Mouse (Mus musculus) midbrain, postnatal 0 days (tissue): ENCODE data around the gene Cryba2. TPM values are rescaled to one million over a fixed set of nuclear protein-coding genes. Genes with fewer than 3 reads are reported as not detected.

Source experiments
- ATAC-seq: fragments of 200-750 bp; cut with Nextera tagmentation; 2 replicates; pipeline ENCODE4 v1.8.0; 2017; ENCODE audit warnings: moderate number of reproducible peaks, mild to moderate bottlenecking, moderate TSS enrichment, moderate library complexity; ENCODE audit not compliant: low FRiP score
- DNase-seq: peaks from one replicate; pipeline ENCODE4 v3.0.0-alpha.2; 2015; ENCODE audit warnings: low spot score
- H3K27ac ChIP-seq: fragments of 300-500 bp; sonication (generic); 2 replicates; pipeline ENCODE4 v1.5.1; 2014; ENCODE audit warnings: low read depth, mild to moderate bottlenecking, low read length, mixed read lengths
- H3K27me3 ChIP-seq: fragments of 300-500 bp; sonication (generic); 2 replicates; pipeline ENCODE4 v1.6.1; 2014; ENCODE audit warnings: low read length, control low read depth, mixed read lengths; ENCODE audit not compliant: insufficient read depth
- H3K36me3 ChIP-seq: fragments of 300-500 bp; sonication (generic); 2 replicates; pipeline ENCODE4 v1.6.1; 2014; ENCODE audit warnings: low read length, control low read depth, mixed read lengths; ENCODE audit not compliant: insufficient read depth
- H3K4me1 ChIP-seq: fragments of 300-500 bp; sonication (generic); 2 replicates; pipeline ENCODE4 v1.6.1; 2014; ENCODE audit warnings: mild to moderate bottlenecking, control low read depth, antibody characterized with exemption, low read length, mixed read lengths; ENCODE audit not compliant: insufficient read depth
- H3K4me2 ChIP-seq: fragments of 300-500 bp; sonication (generic); 2 replicates; pipeline ENCODE4 v1.6.1; 2014; ENCODE audit warnings: low read depth, mild to moderate bottlenecking, low read length, mixed read lengths; ENCODE audit not compliant: poor library complexity, severe bottlenecking
- H3K4me3 ChIP-seq: fragments of 300-500 bp; sonication (generic); 2 replicates; pipeline ENCODE4 v1.5.1; 2014; ENCODE audit warnings: low read depth, mild to moderate bottlenecking, low read length, moderate library complexity
- H3K9ac ChIP-seq: fragments of 300-500 bp; sonication (generic); replicated peaks from 2 replicates; pipeline ENCODE4 v1.6.1; 2014; ENCODE audit warnings: mild to moderate bottlenecking, low read length, moderate library complexity, mixed read lengths; ENCODE audit not compliant: poor library complexity, severe bottlenecking
- H3K9me3 ChIP-seq: fragments of 300-500 bp; sonication (generic); 2 replicates; pipeline ENCODE4 v1.6.1; 2016; ENCODE audit warnings: low read length, control low read depth
- CTCF ChIP-seq: IDR thresholded peaks from 2 replicates; pipeline ENCODE4 v1.5.1; 2016; ENCODE audit warnings: antibody characterized with exemption, mild to moderate bottlenecking
- WGBS: fragments of 180-500 bp; shearing (Covaris S2); extraction: QIAGEN DNeasy Blood & Tissue Kit; methylation state at CpG from one replicate; pipeline ENCODE4 v1.1.7; 2014; 5-methylcytosine and 5-hydroxymethylcytosine counted together
- polyA plus RNA-seq: library from polyadenylated mRNA; unstranded; fragments of >200 nt; fragmentation: Nextera tagmentation; extraction: Ambion mirVana; gene quantifications from 2 replicates; pipeline ENCODE4 v1.2.1, GENCODE M21; 2015
- total RNA-seq: library from RNA; depleted of rRNA; stranded (reverse); fragments of >200 nt; gene quantifications from 2 replicates; pipeline ENCODE4 v1.2.3, GENCODE M21; 2014

Cryba2 gene
- total and polyA plus RNA-seq, 2 experiments from 2014 or later = 0.80 TPM; not detected in 1

DNA sequence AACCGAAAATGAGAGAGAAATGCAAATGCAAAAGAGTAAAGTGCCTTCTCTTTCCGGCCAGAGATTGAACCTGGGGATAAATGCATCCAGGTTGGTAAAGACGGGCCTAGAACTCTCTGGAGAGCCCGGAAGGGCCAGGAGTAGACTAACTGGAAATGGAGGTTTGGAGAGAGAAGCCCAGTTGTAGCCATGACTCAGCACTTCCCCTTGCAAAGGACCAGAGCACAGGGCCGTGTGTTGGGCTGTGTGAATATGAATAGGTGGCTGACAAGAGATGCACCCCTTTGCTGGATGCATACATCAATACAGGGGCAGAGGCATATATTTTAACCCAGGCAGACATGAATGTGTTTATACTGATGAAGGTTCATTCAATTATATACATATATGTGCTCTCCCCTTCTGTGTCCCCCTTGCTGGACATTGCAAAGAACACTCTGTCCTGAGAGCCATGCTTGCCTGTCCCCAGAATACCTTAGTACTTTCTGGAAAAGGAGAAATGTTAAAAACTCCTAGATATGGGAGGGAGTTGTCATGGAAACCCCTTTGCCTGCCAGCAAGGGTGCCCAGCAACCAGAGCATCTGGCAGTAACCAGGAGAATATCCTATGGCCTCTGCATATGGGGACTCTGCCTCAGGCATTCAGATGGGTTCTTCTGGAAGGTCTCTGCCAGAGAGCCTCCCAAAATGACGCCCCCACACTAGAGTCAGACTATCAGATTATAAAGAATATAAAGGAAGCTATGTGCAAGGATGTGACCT is 33.5 kb downstream of the Cryba2 start:
- H3K4me2 ChIP-seq = peak overlapping the region; percentile 69
- no peak for ATAC-seq
- H3K9ac ChIP-seq = no peak overlapping the region; the same call in 1 of the 2 replicates
- H3K27me3 ChIP-seq = no peaks in the 10 kb centered on the region
- H3K4me1 ChIP-seq = peaks cover 4% of the 10 kb centered on the region; the same call in 1 of the 2 replicates
- no peaks in the 10 kb centered on the region for H3K9me3 ChIP-seq
- TF ChIP-seq CTCF = no peak
- WGBS = 26% methylated on average over 6 of the region's 6 CpGs
- peak overlapping the region; percentile 99 for H3K4me3 ChIP-seq
- peak overlapping the region; percentile 88 for H3K27ac ChIP-seq
- no peaks in the 10 kb centered on the region for H3K36me3 ChIP-seq
- DNase-seq = peak; percentile 10

DNA sequence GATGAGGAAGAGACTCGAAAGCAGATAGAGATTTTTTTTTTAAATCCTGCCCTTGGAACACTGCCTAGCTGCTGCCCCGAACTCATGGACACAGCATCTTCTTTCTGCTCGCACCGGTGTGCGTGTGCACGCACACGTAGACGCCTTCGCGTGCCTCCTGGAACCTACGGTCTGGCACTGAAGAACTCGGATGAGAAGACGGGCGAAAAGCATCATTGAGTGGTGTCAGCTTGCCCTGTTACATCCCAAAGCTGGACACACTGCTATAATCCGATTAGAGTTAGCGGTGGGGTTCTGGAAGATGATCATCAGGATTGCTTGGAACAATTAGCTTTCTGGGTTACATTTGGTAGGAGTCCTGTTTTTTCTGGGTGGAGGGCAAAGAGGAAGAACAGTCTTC is 34.1 kb downstream of the Cryba2 start:
- Histone ChIP-seq H3K9me3 (no peaks in the 10 kb centered on the region), H3K27me3 (no peaks in the 10 kb centered on the region), H3K4me2 (peak overlapping the region; percentile 69), H3K4me3 (peak overlapping the region; percentile 99), H3K36me3 (no peaks in the 10 kb centered on the region), H3K9ac (peak overlapping the region; percentile 51; the same call in 1 of the 2 replicates), H3K4me1 (peaks cover 5% of the 10 kb centered on the region; the same call in 1 of the 2 replicates), H3K27ac (peak overlapping the region; percentile 88)
- 2% methylated on average over 16 of the region's 16 CpGs for WGBS
- no peak for DNase-seq
- no peak for TF ChIP-seq CTCF
- no peak; the same call in 1 of the 2 replicates for ATAC-seq

DNA sequence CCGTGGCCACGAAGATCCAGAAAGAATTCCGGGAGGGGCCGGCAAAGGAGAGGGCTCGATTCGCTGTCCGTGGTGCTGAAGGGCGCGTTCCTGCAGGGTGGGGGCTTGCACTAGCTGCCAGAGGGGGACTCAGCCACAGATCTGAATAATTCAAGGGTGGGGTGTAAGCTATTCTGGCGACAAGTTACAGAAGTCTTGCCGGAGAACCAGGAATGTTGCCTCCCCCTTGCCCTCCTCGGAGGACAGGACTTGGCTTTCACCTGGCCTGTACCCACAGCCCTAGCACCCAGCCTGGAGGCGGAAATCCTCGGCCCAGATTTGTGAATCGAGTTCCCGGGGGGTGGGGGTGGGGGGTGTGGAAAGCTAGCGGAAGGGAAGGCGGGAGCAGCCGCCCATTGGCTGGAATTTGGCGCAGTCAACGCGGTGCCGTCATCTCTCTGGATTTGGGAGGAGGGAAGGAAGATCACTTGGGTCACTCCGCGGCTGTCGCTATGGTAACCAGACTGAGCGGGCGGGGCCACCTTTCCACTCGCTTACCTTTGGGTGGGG is 34.7 kb downstream of the Cryba2 start:
- Histone ChIP-seq H3K9ac (peak overlapping the region; percentile 95), H3K27ac (peak overlapping the region; percentile 88), H3K9me3 (no peaks in the 10 kb centered on the region), H3K4me2 (peak overlapping the region; percentile 69), H3K36me3 (no peaks in the 10 kb centered on the region), H3K27me3 (no peaks in the 10 kb centered on the region), H3K4me1 (peaks cover 7% of the 10 kb centered on the region; the same call in 1 of the 2 replicates), H3K4me3 (peak overlapping the region; percentile 99)
- ATAC-seq (peak; percentile 70), DNase-seq (peak; percentile 96)
- 1% methylated on average over 29 of the region's 29 CpGs for WGBS
- TF ChIP-seq CTCF = no peak

- H3K4me2 ChIP-seq = peak overlapping the region; percentile 69
- TF ChIP-seq CTCF = no peak
- WGBS = 4% methylated on average over 4 of the region's 4 CpGs
- no peaks in the 10 kb centered on the region for H3K9me3 ChIP-seq
- H3K4me3 ChIP-seq = peak overlapping the region; percentile 99
- H3K27me3 ChIP-seq = no peaks in the 10 kb centered on the region
- H3K4me1 ChIP-seq = peaks cover 7% of the 10 kb centered on the region; the same call in 1 of the 2 replicates
- no peaks in the 10 kb centered on the region for H3K36me3 ChIP-seq
- peak overlapping the region; percentile 88 for H3K27ac ChIP-seq
- ATAC-seq (no peak), DNase-seq (no peak)
- H3K9ac ChIP-seq = peak overlapping the region; percentile 95
Measured at GRCm38 (mm10) chr1:74857677-74858076, 35.3 kb downstream of the Cryba2 start.

DNA sequence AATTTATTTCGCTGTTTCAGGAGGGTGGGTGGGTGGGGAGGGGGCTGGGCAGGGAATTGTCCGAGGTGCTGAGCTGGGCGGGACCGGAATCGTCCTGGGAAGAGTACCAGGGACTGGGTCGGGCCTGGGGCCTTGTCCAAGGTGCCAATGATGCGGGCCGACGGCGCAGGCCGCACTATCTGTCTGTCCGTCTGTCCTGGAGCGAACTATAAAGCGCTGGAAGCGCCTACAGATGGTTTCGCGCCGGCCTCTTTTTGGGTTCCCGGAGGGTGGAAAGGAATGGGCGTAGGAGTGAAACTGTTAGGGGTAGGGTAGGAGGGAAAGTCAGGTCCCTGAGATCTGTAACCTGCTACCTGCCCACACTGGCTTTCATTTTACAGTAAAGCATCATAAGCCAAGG is 35.7 kb downstream of the Cryba2 start:
- DNase-seq = no peak

GRCm38 (mm10) chr1:74856791-74857190 is 36.2 kb downstream of the Cryba2 start:
- Histone ChIP-seq H3K4me3 (peak overlapping the region; percentile 99), H3K4me2 (peak overlapping the region; percentile 69), H3K4me1 (peaks cover 7% of the 10 kb centered on the region; the same call in 1 of the 2 replicates), H3K27ac (peak overlapping the region; percentile 88), H3K36me3 (no peaks in the 10 kb centered on the region), H3K27me3 (no peaks in the 10 kb centered on the region), H3K9ac (peak overlapping the region; percentile 95), H3K9me3 (no peaks in the 10 kb centered on the region)
- WGBS = 3% methylated on average over 7 of the region's 7 CpGs
- DNase-seq (peak; percentile 17), ATAC-seq (no peak)
- no peak for TF ChIP-seq CTCF

More for the DNA sequence above, 35.7 kb downstream of the Cryba2 start:
- H3K9ac ChIP-seq = peak overlapping the region; percentile 95
- peaks cover 7% of the 10 kb centered on the region; the same call in 1 of the 2 replicates for H3K4me1 ChIP-seq
- H3K4me3 ChIP-seq = peak overlapping the region; percentile 99
- no peaks in the 10 kb centered on the region for H3K36me3 ChIP-seq
- ATAC-seq = no peak
- no peaks in the 10 kb centered on the region for H3K27me3 ChIP-seq
- H3K9me3 ChIP-seq = no peaks in the 10 kb centered on the region
- peak overlapping the region; percentile 88 for H3K27ac ChIP-seq
- TF ChIP-seq CTCF = no peak
- H3K4me2 ChIP-seq = peak overlapping the region; percentile 69
- 6% methylated on average over 20 of the region's 20 CpGs for WGBS
